Mouse (Mus musculus): ENCODE results near the gene Chmp3.

Gene Chmp3

GRCm38 (mm10) chr6:71608994-71609393 is 65.4 kb downstream of the Chmp3 start:
- in situ Hi-C loops (cut with MboI, MseI), result no loop called here

- in situ Hi-C loops (cut with MboI, MseI), result no loop called here
Observed at GRCm38 (mm10) chr6:71609968-71610367, 66.4 kb downstream of the Chmp3 start.

GRCm38 (mm10) chr6:71613225-71613624 is 69.6 kb downstream of the Chmp3 start:
- in situ Hi-C loops (cut with MboI, MseI), result no loop called here

- in situ Hi-C loops (cut with MboI, MseI), result no loop called here
Observed at GRCm38 (mm10) chr6:71616959-71617358, 73.4 kb downstream of the Chmp3 start.

- in situ Hi-C loops (cut with MboI, MseI), result no loop called here
Observed at GRCm38 (mm10) chr6:71621551-71621950, 78.0 kb downstream of the Chmp3 start.

GRCm38 (mm10) chr6:71621981-71622380 is 78.4 kb downstream of the Chmp3 start:
- in situ Hi-C loops (cut with MboI, MseI), result no loop called here

- in situ Hi-C loops (cut with MboI, MseI), result loop anchor here (5.0 kb wide), 1 partner anchor 32 kb away; no protein-coding TSS in a partner anchor
Observed at GRCm38 (mm10) chr6:71624723-71625122, 81.1 kb downstream of the Chmp3 start.

- in situ Hi-C loops (cut with MboI, MseI), result loop anchor here (5.0 kb wide), 1 partner anchor 34 kb away; no protein-coding TSS in a partner anchor
Observed at GRCm38 (mm10) chr6:71625984-71626383, 82.4 kb downstream of the Chmp3 start.

- in situ Hi-C loops (cut with MboI, MseI), result loop anchor here (5.0 kb wide), 1 partner anchor 35 kb away; no protein-coding TSS in a partner anchor
Observed at GRCm38 (mm10) chr6:71627325-71627724, 83.7 kb downstream of the Chmp3 start.

GRCm38 (mm10) chr6:71631196-71631595 is 87.6 kb downstream of the Chmp3 start:
- in situ Hi-C loops (cut with MboI, MseI), result no loop called here

GRCm38 (mm10) chr6:71631706-71632461 is 88.3 kb downstream of the Chmp3 start:
- in situ Hi-C loops (cut with MboI, MseI), result no loop called here
